Mouse (Mus musculus): Measurements from ENCODE around the gene Hist1h2ba. TPM values are rescaled to one million over a fixed set of nuclear protein-coding genes. Genes with fewer than 3 reads are reported as not detected.

The Hist1h2ba gene
- polyA plus RNA-seq, 1 experiment = not detected

GRCm38 (mm10) chr13:23893269-23893593 lies 40.7 kb downstream of the Hist1h2ba start:
- Histone ChIP-seq H3K36me3 (ENCODE audit: control insufficient read depth, insufficient read depth, low read length) (no peaks in the 10 kb centered on the region), H3K27me3 (ENCODE audit: control insufficient read depth, insufficient read depth, low read length) (no peaks in the 10 kb centered on the region), H3K4me3 (ENCODE audit: control insufficient read depth, insufficient read depth, low read length) (no peak overlapping the region), H3K27ac (ENCODE audit: control insufficient read depth, insufficient read depth, low read length) (no peak overlapping the region), H3K4me1 (replicated peaks; ENCODE audit: control insufficient read depth, insufficient read depth, low read length) (no peaks in the 10 kb centered on the region)
- 86% methylated on average over 4 of the region's 4 CpGs for WGBS
- TF ChIP-seq POLR2A (IDR thresholded peaks at IDR 0.05; ENCODE audit: control insufficient read depth, extremely low read depth, insufficient read depth, low read length, poor library complexity) (no peak), CTCF (IDR thresholded peaks at IDR 0.05; ENCODE audit: borderline replicate concordance, control insufficient read depth, extremely low read depth, insufficient read depth, low read length, poor library complexity) (no peak)
- no peak for DNase-seq

GRCm38 (mm10) chr13:23892592-23893268 lies 41.2 kb downstream of the Hist1h2ba start:
- Histone ChIP-seq H3K36me3 (ENCODE audit: control insufficient read depth, insufficient read depth, low read length) (no peaks in the 10 kb centered on the region), H3K27ac (ENCODE audit: control insufficient read depth, insufficient read depth, low read length) (no peak overlapping the region), H3K4me1 (replicated peaks; ENCODE audit: control insufficient read depth, insufficient read depth, low read length) (no peaks in the 10 kb centered on the region), H3K27me3 (ENCODE audit: control insufficient read depth, insufficient read depth, low read length) (no peaks in the 10 kb centered on the region), H3K4me3 (ENCODE audit: control insufficient read depth, insufficient read depth, low read length) (no peak overlapping the region)
- no peak for DNase-seq
- WGBS = 85% methylated on average over 9 of the region's 9 CpGs
- no peak for TF ChIP-seq POLR2A (IDR thresholded peaks at IDR 0.05; ENCODE audit: control insufficient read depth, extremely low read depth, insufficient read depth, low read length, poor library complexity)
- TF ChIP-seq CTCF (IDR thresholded peaks at IDR 0.05; ENCODE audit: borderline replicate concordance, control insufficient read depth, extremely low read depth, insufficient read depth, low read length, poor library complexity) = no peak

GRCm38 (mm10) chr13:23889011-23889605 lies 44.8 kb downstream of the Hist1h2ba start:
- H3K27me3 ChIP-seq (ENCODE audit: control insufficient read depth, insufficient read depth, low read length) = no peaks in the 10 kb centered on the region
- H3K36me3 ChIP-seq (ENCODE audit: control insufficient read depth, insufficient read depth, low read length) = no peaks in the 10 kb centered on the region
- DNase-seq = no peak
- WGBS = 88% methylated on average over 6 of the region's 6 CpGs
- H3K4me3 ChIP-seq (ENCODE audit: control insufficient read depth, insufficient read depth, low read length) = no peak overlapping the region
- no peaks in the 10 kb centered on the region for H3K4me1 ChIP-seq (replicated peaks; ENCODE audit: control insufficient read depth, insufficient read depth, low read length)
- TF ChIP-seq POLR2A (IDR thresholded peaks at IDR 0.05; ENCODE audit: control insufficient read depth, extremely low read depth, insufficient read depth, low read length, poor library complexity) (no peak), CTCF (IDR thresholded peaks at IDR 0.05; ENCODE audit: borderline replicate concordance, control insufficient read depth, extremely low read depth, insufficient read depth, low read length, poor library complexity) (no peak)
- H3K27ac ChIP-seq (ENCODE audit: control insufficient read depth, insufficient read depth, low read length) = no peak overlapping the region

- no peak for DNase-seq
- Histone ChIP-seq H3K4me1 (replicated peaks; ENCODE audit: control insufficient read depth, insufficient read depth, low read length) (no peaks in the 10 kb centered on the region), H3K27me3 (ENCODE audit: control insufficient read depth, insufficient read depth, low read length) (no peaks in the 10 kb centered on the region), H3K36me3 (ENCODE audit: control insufficient read depth, insufficient read depth, low read length) (no peaks in the 10 kb centered on the region), H3K4me3 (ENCODE audit: control insufficient read depth, insufficient read depth, low read length) (no peak overlapping the region), H3K27ac (ENCODE audit: control insufficient read depth, insufficient read depth, low read length) (no peak overlapping the region)
- 92% methylated on average over 3 of the region's 3 CpGs for WGBS
- TF ChIP-seq CTCF (IDR thresholded peaks at IDR 0.05; ENCODE audit: borderline replicate concordance, control insufficient read depth, extremely low read depth, insufficient read depth, low read length, poor library complexity) (no peak), POLR2A (IDR thresholded peaks at IDR 0.05; ENCODE audit: control insufficient read depth, extremely low read depth, insufficient read depth, low read length, poor library complexity) (no peak)
Measured at GRCm38 (mm10) chr13:23887026-23887725, 46.8 kb downstream of the Hist1h2ba start.

- DNase-seq = peak; percentile 37
- H3K4me1 ChIP-seq (replicated peaks; ENCODE audit: control insufficient read depth, insufficient read depth, low read length) = no peaks in the 10 kb centered on the region
- TF ChIP-seq CTCF (IDR thresholded peaks at IDR 0.05; ENCODE audit: borderline replicate concordance, control insufficient read depth, extremely low read depth, insufficient read depth, low read length, poor library complexity) (no peak), POLR2A (IDR thresholded peaks at IDR 0.05; ENCODE audit: control insufficient read depth, extremely low read depth, insufficient read depth, low read length, poor library complexity) (no peak)
- H3K36me3 ChIP-seq (ENCODE audit: control insufficient read depth, insufficient read depth, low read length) = no peaks in the 10 kb centered on the region
- 13% methylated on average over 2 of the region's 2 CpGs for WGBS
- H3K27ac ChIP-seq (ENCODE audit: control insufficient read depth, insufficient read depth, low read length) = no peak overlapping the region
- no peaks in the 10 kb centered on the region for H3K27me3 ChIP-seq (ENCODE audit: control insufficient read depth, insufficient read depth, low read length)
- no peak overlapping the region for H3K4me3 ChIP-seq (ENCODE audit: control insufficient read depth, insufficient read depth, low read length)
Measured at GRCm38 (mm10) chr13:23885540-23885939, 48.4 kb downstream of the Hist1h2ba start.

Other genes with a start within 250 kb of the Hist1h2ba start
- 153 and 154 TPM in 2 replicates for gene Hist1h2bc, start 250.0 kb downstream of the Hist1h2ba start, polyA plus RNA-seq (2012; rRNA removed)
- gene Hist1h1t, start 238.3 kb downstream of the Hist1h2ba start, polyA plus RNA-seq (2012; rRNA removed) = 0.11 TPM in 1 of 2 replicates, not detected in the other
- 69.8 and 70.6 TPM in 2 replicates for gene Hist1h4c, start 235.7 kb downstream of the Hist1h2ba start, polyA plus RNA-seq (2012; rRNA removed)
- 9.8 and 13.5 TPM in 2 replicates for gene Hfe, start 223.3 kb downstream of the Hist1h2ba start, polyA plus RNA-seq (2012; rRNA removed)
- gene Hist1h1c, start 195.3 kb downstream of the Hist1h2ba start, polyA plus RNA-seq (2012; rRNA removed) = 40.9 and 48.1 TPM in 2 replicates
- 377 and 602 TPM in 2 replicates for gene Hist1h3c, start 188.6 kb downstream of the Hist1h2ba start, polyA plus RNA-seq (2012; rRNA removed)
- gene Hist1h2bb, start 187.4 kb downstream of the Hist1h2ba start, polyA plus RNA-seq (2012; rRNA removed) = 160 and 224 TPM in 2 replicates
- gene Hist1h2ab, start 183.0 kb downstream of the Hist1h2ba start, polyA plus RNA-seq (2012; rRNA removed) = 258 and 455 TPM in 2 replicates
- 529 and 561 TPM in 2 replicates for gene Hist1h3b, start 181.9 kb downstream of the Hist1h2ba start, polyA plus RNA-seq (2012; rRNA removed)
- gene Hist1h4b, start 177.1 kb downstream of the Hist1h2ba start, polyA plus RNA-seq (2012; rRNA removed) = 101 and 134 TPM in 2 replicates
- gene Hist1h4a, start 172.9 kb downstream of the Hist1h2ba start, polyA plus RNA-seq (2012; rRNA removed) = 295 and 320 TPM in 2 replicates
- gene Hist1h3a, start 171.8 kb downstream of the Hist1h2ba start, polyA plus RNA-seq (2012; rRNA removed) = 348 and 451 TPM in 2 replicates
- 18.2 and 21.2 TPM in 2 replicates for gene Hist1h1a, start 170.5 kb downstream of the Hist1h2ba start, polyA plus RNA-seq (2012; rRNA removed)
- gene Trim38, start 164.2 kb downstream of the Hist1h2ba start, polyA plus RNA-seq (2012; rRNA removed) = not detected in 2 replicates
- gene Slc17a2, start 127.2 kb downstream of the Hist1h2ba start, polyA plus RNA-seq (2012; rRNA removed) = 0.08 and 0.26 TPM in 2 replicates
- 0.05 and 0.13 TPM in 2 replicates for gene Slc17a3, start 94.7 kb downstream of the Hist1h2ba start, polyA plus RNA-seq (2012; rRNA removed)
- gene Slc17a1, start 66.4 kb downstream of the Hist1h2ba start, polyA plus RNA-seq (2012; rRNA removed) = 0.11 and 0.13 TPM in 2 replicates
- gene Slc17a4, start 19.1 kb downstream of the Hist1h2ba start, polyA plus RNA-seq (2012; rRNA removed) = 0.16 and 0.27 TPM in 2 replicates
- not detected in 2 replicates for gene Hist1h2aa, start 306 bp upstream of the Hist1h2ba start, polyA plus RNA-seq (2012; rRNA removed)
- gene Scgn, start 57.1 kb upstream of the Hist1h2ba start, polyA plus RNA-seq (2012; rRNA removed) = 0.11 TPM in 1 of 2 replicates, not detected in the other